Mouse (Mus musculus): Measurements from ENCODE around the gene Tmem229b. TPM values are rescaled to one million over a fixed set of nuclear protein-coding genes. Genes with fewer than 3 reads are reported as not detected.

Gene Tmem229b
- total and polyA plus RNA-seq, 3 experiments = 13.8 to 20.5 TPM; not detected in 1

GRCm38 (mm10) chr12:78984035-78984432 is 23.4 kb downstream of the Tmem229b start:
- Histone ChIP-seq H3K27ac (ENCODE audit: control insufficient read depth, low read depth, low read length) (no peak overlapping the region), H3K9me3 (replicated peaks; ENCODE audit: insufficient read depth, low read length) (no peaks in the 10 kb centered on the region), H3K79me2 (ENCODE audit: control insufficient read depth, insufficient read depth, low read length, poor library complexity) (peaks cover 1% of the 10 kb centered on the region; the same call in 1 of the 2 replicates), H3K9ac (ENCODE audit: control insufficient read depth, low read depth, low read length, poor library complexity, severe bottlenecking) (no peak overlapping the region), H3K4me3 (ENCODE audit: control insufficient read depth in 1 of 2, insufficient read depth in 1 of 2, low read depth in 2 of 2, low read length in 2 of 2) (no peak overlapping the region), H3K27me3 (ENCODE audit: control insufficient read depth in 1 of 2, insufficient read depth in 2 of 2, low read length in 2 of 2) (no peaks in the 10 kb centered on the region), H3K36me3 (ENCODE audit: control insufficient read depth in 1 of 2, insufficient read depth in 2 of 2, low read length in 2 of 2) (peaks cover 0 to 18% of the 10 kb centered on the region in 2 experiments; a peak in 2 of 4 replicates), H3K4me1 (ENCODE audit: control insufficient read depth in 1 of 2, insufficient read depth in 2 of 2, low read length in 2 of 2) (peaks cover 10 to 35% of the 10 kb centered on the region in 2 experiments)
- DNase-seq (ENCODE audit: low read depth, low spot score) = no peak
- TF ChIP-seq MXI1 (IDR thresholded peaks at IDR 0.05; ENCODE audit: low read depth, low read length) (no peak), ZNF384 (IDR thresholded peaks at IDR 0.05; ENCODE audit: low read depth, low read length) (no peak), BHLHE40 (IDR thresholded peaks at IDR 0.05; ENCODE audit: borderline replicate concordance, low read depth, low read length) (no peak), MAZ (IDR thresholded peaks at IDR 0.05; ENCODE audit: low read depth, low read length) (no peak), POLR2AphosphoS5 (IDR thresholded peaks at IDR 0.05; ENCODE audit: borderline replicate concordance, low read depth, low read length) (no peak), JUND (IDR thresholded peaks at IDR 0.05; ENCODE audit: low read depth, low read length) (no peak), USF2 (IDR thresholded peaks at IDR 0.05; ENCODE audit: borderline replicate concordance in 1 of 2, insufficient read depth in 1 of 2, low read depth in 1 of 2, low read length in 2 of 2) (no peak)

DNA sequence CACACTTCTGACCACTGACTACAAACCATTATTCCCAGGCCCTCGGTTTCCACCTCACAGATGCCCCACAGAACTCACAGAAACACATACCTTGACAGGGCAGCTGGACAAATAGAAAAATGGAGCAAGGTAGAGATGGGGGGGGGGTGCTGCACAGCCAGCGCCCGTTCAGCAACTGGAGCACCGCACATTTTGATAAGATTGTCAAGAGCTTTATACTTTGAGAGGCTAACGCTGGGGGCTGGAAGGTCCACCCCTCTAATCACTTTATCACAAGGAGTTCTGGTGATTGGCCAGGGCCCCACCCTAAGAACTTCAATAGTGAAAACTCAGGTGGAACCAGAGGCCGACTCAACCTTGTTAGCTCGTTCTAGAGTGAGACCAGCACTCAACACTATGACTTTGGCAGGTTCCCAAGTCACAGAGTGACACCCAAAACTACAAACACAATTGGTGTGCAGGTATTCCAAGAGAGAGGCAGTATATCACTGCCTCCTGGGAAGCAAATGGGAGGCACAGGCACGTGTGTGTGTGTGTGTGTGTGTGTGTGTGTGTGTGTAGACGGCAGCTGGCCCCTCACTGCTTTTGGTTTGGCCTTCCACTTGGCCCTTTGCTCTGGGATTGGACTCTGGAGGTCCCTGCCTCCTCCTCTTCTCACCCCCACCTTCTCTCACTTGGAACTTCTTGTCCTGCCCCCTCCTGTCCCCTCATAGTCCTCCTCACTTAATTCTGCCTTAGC is 24.0 kb downstream of the Tmem229b start:
- Histone ChIP-seq H3K79me2 (ENCODE audit: control insufficient read depth, insufficient read depth, low read length, poor library complexity) (peaks cover 1% of the 10 kb centered on the region; the same call in 1 of the 2 replicates), H3K9ac (ENCODE audit: control insufficient read depth, low read depth, low read length, poor library complexity, severe bottlenecking) (peak overlapping the region; percentile 40), H3K36me3 (ENCODE audit: control insufficient read depth in 1 of 2, insufficient read depth in 2 of 2, low read length in 2 of 2) (peaks cover 0 to 21% of the 10 kb centered on the region in 2 experiments; a peak in 2 of 4 replicates), H3K4me1 (ENCODE audit: control insufficient read depth in 1 of 2, insufficient read depth in 2 of 2, low read length in 2 of 2) (peaks cover 10 to 35% of the 10 kb centered on the region in 2 experiments), H3K9me3 (replicated peaks; ENCODE audit: insufficient read depth, low read length) (no peaks in the 10 kb centered on the region), H3K4me3 (ENCODE audit: control insufficient read depth in 1 of 2, insufficient read depth in 1 of 2, low read depth in 2 of 2, low read length in 2 of 2) (peak overlapping the region; percentile 30 to 32), H3K27me3 (ENCODE audit: control insufficient read depth in 1 of 2, insufficient read depth in 2 of 2, low read length in 2 of 2) (no peaks in the 10 kb centered on the region), H3K27ac (ENCODE audit: control insufficient read depth, low read depth, low read length) (peak overlapping the region; percentile 52)
- peak; percentile 66 for DNase-seq (ENCODE audit: low read depth, low spot score)
- TF ChIP-seq CHD1 (IDR thresholded peaks at IDR 0.05; ENCODE audit: low read depth, low read length) = no peak
- no peak for TF ChIP-seq POLR2A (IDR thresholded peaks at IDR 0.05; ENCODE audit: control insufficient read depth in 1 of 2, insufficient read depth in 1 of 2, low read depth in 1 of 2, low read length in 2 of 2, poor library complexity in 1 of 2)
- TF ChIP-seq HCFC1 (IDR thresholded peaks at IDR 0.05; ENCODE audit: low read depth, low read length) = no peak
- TF ChIP-seq RAD21 (IDR thresholded peaks at IDR 0.05; ENCODE audit: low read depth, low read length) = no peak
- peak; percentile 44; the same call in 1 of the 2 replicates for TF ChIP-seq SIN3A (IDR thresholded peaks at IDR 0.05; ENCODE audit: low read length)
- TF ChIP-seq TAL1 (IDR thresholded peaks at IDR 0.05; ENCODE audit: low read length) = no peak
- TF ChIP-seq GABPA (IDR thresholded peaks at IDR 0.05; ENCODE audit: low read depth, low read length) = no peak
- TF ChIP-seq MYC (IDR thresholded peaks at IDR 0.05; ENCODE audit: low read depth, low read length) = no peak
- TF ChIP-seq E2F4 (IDR thresholded peaks at IDR 0.05; ENCODE audit: borderline replicate concordance, low read depth, low read length) = no peak
- no peak for TF ChIP-seq POLR2AphosphoS2 (IDR thresholded peaks at IDR 0.05; ENCODE audit: low read length)
- TF ChIP-seq JUND (IDR thresholded peaks at IDR 0.05; ENCODE audit: low read depth, low read length) = no peak
- no peak for TF ChIP-seq MAFK (IDR thresholded peaks at IDR 0.05; ENCODE audit: borderline replicate concordance, low read depth, low read length)
- no peak for TF ChIP-seq ZMIZ1 (IDR thresholded peaks at IDR 0.05; ENCODE audit: low read depth, low read length)
- no peak for TF ChIP-seq ELF1 (IDR thresholded peaks at IDR 0.05; ENCODE audit: low read depth, low read length)
- TF ChIP-seq TCF12 (IDR thresholded peaks at IDR 0.05; ENCODE audit: low read depth, low read length) = peak; percentile 31; the same call in 1 of the 2 replicates
- TF ChIP-seq USF1 (IDR thresholded peaks at IDR 0.05; ENCODE audit: low read depth, low read length) = no peak
- TF ChIP-seq MAX (IDR thresholded peaks at IDR 0.05; ENCODE audit: low read length) = no peak
- no peak for TF ChIP-seq MXI1 (IDR thresholded peaks at IDR 0.05; ENCODE audit: low read depth, low read length)
- peak; percentile 70; the same call in 1 of the 2 replicates for TF ChIP-seq MAZ (IDR thresholded peaks at IDR 0.05; ENCODE audit: low read depth, low read length)
- no peak for TF ChIP-seq SMC3 (IDR thresholded peaks at IDR 0.05; ENCODE audit: low read depth, low read length)
- TF ChIP-seq KAT2A (conservative IDR thresholded peaks at IDR 0.05; ENCODE audit: low read depth, low read length) = no peak
- no peak for TF ChIP-seq POLR2AphosphoS5 (IDR thresholded peaks at IDR 0.05; ENCODE audit: borderline replicate concordance, low read depth, low read length)
- TF ChIP-seq RCOR1 (IDR thresholded peaks at IDR 0.05; ENCODE audit: low read depth, low read length) = 0 out of 2 replicates have a peak, but pooled peaks have one; percentile 45
- TF ChIP-seq ZC3H11A (IDR thresholded peaks at IDR 0.05; ENCODE audit: low read depth, low read length) = no peak
- TF ChIP-seq ZNF384 (IDR thresholded peaks at IDR 0.05; ENCODE audit: low read depth, low read length) = no peak
- no peak for TF ChIP-seq CHD2 (IDR thresholded peaks at IDR 0.05; ENCODE audit: low read length)
- TF ChIP-seq UBTF (IDR thresholded peaks at IDR 0.05; ENCODE audit: borderline replicate concordance, insufficient read depth, low read depth, low read length) = no peak

Data from MEL (cell line).